Mouse (Mus musculus) embryo, embryonic 9.5 days (tissue): ENCODE measurements around the gene Adar.

Experiments
- DNase-seq: peaks from one replicate; pipeline ENCODE4 v3.0.0-alpha.2; 2017; ENCODE audit errors: extremely low spot score

Gene Adar

GRCm38 (mm10) chr3:89714359-89715206 is at the start of gene Adar:
Gene Adar (plus strand): TSS chr3:89715022.
- peak; percentile 92 for DNase-seq

DNA sequence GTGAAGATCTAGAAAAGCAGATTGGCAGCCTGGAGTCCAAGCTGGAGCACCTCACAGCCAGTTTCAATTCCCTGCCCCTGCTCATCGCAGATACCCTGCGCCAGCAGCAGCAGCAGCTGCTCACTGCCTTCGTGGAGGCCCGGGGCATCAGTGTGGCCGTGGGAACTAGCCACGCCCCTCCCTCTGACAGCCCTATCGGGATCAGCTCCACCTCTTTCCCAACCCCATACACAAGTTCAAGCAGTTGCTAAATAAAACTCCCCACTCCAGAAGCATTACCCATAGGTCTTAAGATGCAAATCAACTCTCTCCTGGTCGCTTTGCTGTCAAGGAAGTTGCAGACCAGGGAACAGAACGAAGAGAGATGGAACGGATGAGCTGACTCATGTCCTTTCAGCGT is 47.7 kb upstream of the Adar start:
- DNase-seq: no peak

DNA sequence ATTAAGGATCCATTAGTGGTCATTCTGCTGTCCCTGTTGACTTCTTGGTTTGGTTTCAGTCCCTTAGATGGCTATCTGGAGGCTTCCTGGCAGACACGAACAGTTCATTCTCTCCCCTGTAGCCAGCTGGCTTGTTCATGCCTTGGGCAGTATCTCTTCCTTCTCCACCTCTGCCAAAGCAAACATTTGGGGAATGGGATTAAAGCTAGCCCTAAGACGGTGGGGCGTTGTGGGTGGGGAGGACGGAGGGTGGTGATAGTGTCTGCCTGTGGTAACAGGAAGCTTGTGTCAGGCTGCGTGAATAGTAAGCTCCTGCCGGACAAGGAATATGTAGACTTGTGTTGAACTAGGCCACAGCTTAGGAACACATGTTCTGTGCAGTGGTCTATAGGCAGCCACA is 43.5 kb upstream of the Adar start:
- DNase-seq: no peak

DNA sequence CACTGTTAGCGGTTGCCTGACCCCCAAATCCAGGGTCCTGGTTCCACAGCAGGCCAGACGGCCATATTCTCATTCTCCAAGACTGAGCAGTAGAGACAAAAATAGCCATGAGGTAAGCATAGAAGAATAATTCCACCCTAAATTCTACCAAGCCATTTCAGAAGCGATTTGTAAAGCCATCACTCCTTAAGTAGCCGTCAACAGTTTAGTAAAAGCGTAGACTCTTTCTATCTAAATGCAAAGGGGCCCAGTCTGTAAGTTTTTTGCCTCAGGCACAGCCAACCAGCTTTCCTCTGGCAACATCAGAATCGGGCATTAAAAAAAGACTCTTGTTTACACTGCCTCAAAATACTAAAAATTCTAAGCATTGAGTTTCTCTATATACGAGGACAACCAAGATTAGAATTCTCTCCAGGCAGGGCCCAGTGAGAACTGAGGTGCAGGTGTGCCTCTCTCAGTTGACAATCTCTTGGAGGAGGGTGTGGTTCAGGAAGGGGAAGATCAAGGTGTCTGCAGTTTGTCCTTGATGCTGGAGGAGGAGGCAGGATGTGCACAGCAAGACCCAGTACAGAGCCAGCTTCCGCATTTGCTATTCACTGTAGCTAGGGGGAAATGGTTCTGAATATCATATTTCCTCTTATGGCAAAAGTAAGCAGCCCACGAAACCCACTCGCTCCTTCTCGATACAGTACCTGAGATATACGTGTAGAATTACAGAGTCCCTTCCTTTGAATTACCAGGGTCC is 42.1 kb upstream of the Adar start:
- no peak for DNase-seq

DNA sequence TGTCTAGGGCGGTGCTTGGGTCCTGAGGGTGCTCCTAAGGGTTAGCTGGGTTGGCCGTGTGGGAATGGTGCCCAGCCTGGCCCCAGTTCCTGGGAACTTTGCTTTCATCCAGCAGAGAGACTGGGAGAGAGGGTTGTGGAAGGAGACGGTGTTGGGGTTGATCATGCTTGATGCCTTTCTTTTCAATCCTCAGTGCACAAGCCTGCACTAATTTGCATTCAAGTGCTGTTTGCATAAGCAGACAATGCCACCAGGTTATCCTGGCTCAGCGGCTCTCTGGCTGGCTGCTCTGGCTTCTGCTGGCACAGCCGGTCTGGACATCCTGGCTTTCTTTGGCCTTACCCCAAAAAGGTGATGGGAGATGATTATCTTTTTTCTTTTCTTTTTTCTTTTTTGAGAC is 37.2 kb upstream of the Adar start:
- DNase-seq: no peak

DNA sequence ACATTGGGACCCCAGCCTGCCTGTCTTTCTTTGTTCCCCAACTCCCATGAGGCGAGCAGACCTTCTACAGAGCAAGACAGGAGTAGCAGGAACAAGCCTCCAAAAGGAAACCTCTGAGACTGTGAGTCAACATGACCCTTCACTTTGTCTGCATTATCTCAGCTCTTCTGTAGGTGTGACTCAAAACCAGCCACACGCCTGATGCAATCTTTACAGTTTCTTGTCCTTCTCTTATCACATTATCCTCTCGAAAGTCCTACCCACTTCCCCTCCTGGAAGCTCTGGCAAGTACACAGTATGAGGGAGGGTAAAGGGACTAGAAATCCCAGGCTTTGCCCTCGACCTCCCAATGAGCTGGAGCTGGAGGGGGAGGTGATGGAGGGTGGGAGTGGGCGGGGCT is 28.8 kb upstream of the Adar start:
- no peak for DNase-seq

GRCm38 (mm10) chr3:89688694-89689581 is 25.9 kb upstream of the Adar start:
- DNase-seq: peak; percentile 87

- no peak for DNase-seq
Measured at GRCm38 (mm10) chr3:89691776-89692175, 23.0 kb upstream of the Adar start.

GRCm38 (mm10) chr3:89696152-89696821 is 18.5 kb upstream of the Adar start:
- no peak for DNase-seq

DNA sequence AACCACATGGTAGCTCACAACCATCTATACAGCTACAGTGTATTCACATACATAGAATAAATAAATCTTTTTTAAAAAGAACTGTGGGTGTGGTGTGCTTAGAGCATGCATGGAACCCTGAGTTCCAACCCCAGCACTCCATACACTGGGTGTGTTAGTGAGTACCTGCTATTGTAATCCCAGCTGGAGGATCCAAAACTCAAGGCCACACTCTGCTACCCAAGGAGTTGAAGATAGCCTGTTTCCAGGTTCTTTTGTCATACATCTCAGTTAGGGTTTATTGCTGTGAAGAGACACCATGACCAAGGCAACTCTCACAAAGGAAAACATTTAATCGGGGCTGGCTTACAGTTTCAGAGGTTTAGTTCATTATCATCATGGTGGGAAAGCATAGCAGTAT is 15.9 kb upstream of the Adar start:
- no peak for DNase-seq

DNA sequence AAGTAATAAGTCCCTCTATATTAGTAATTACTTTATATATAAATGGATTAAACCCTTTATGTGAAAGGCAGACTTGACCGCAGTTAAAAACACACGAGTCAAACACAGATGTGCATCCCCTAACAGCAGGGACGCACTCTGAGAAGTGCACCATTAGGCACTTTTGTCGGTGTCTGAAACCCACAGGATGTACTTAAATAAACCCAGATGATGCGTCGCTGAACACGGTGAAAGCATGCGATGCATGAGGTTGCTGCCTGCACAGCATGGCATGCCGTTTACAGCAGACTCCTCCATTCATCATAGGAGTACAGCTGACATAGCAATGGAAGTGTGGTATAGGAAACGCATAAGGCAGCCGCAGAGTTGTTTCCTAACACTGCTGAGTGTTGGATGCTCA is 14.4 kb upstream of the Adar start:
- no peak for DNase-seq

- DNase-seq: no peak
Measured at GRCm38 (mm10) chr3:89703596-89703995, 11.2 kb upstream of the Adar start.

DNA sequence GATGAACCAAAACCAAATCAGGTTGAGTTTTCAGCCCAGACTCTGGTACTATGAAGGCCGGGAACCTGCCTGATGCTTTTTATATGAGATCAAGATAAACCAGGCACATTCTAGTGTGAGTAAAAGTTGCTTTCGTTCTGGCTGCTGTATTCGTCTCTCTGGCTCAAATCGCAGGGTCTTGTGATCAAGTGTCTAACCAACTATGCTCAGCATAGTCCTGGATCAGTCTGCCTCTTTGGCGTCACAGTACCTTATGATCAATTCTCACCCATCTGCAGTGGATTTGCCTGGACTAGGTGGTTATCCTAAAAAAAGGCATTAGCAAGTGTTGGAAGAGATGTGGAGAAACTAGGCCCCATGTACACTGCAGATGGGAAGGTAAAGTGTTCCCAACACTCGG is 10.8 kb upstream of the Adar start:
- DNase-seq: no peak

- no peak for DNase-seq
Measured at GRCm38 (mm10) chr3:89715207-89715966, 565 bp downstream of the Adar start.

- DNase-seq: no peak
Measured at GRCm38 (mm10) chr3:89715967-89716256, 1.1 kb downstream of the Adar start.

- DNase-seq: no peak
Measured at GRCm38 (mm10) chr3:89722032-89722431, 7.2 kb downstream of the Adar start.

DNA sequence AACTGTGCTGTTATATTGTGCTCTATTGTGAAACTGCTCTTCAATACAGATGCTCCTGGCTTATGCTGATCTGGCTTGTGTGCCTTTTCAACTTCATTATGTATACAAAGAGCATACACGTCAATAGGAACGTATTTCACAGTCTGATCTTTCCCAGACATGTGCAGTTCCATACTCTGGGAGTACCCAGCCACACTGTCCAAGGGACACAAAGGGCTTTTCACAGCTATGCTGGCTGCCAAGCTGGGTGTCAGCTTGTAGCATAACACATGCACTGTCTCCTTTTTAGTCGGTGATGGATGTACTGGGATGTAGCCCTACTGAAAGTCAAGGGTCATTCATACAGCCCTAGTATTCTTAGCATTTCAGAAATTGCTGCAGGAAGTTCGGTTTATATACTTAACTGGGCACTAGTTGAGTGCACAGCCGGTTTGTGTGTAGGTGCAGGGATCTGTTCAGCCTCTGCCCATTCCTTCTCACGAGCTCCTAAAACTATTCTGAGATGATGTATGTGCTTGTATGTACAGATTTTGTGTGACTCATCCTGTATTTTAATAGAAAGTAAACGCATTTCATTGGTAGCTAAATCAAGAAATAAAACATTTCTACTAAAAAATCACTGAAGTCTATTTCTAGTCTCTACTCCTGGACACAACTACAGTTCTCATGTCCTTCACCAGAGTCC is 8.7 kb downstream of the Adar start:
- no peak for DNase-seq

GRCm38 (mm10) chr3:89727028-89727427 is 12.2 kb downstream of the Adar start:
- peak; percentile 23 for DNase-seq

- DNase-seq: no peak
Measured at GRCm38 (mm10) chr3:89728848-89729247, 14.0 kb downstream of the Adar start.
